Mouse (Mus musculus) intestine, embryonic 14.5 days (tissue): ENCODE results near the gene Rbm6. TPM values are rescaled to one million over a fixed set of nuclear protein-coding genes. Genes with fewer than 3 reads are reported as not detected.

Source experiments
- ATAC-seq: fragments of 200-750 bp; cut with Nextera tagmentation; replicated peaks from 2 replicates; pipeline ENCODE4 v1.8.0; 2017; ENCODE audit warnings: low read depth, moderate number of reproducible peaks, moderate TSS enrichment, moderate library complexity; ENCODE audit not compliant: low FRiP score, low TSS enrichment
- DNase-seq: peaks from one replicate; pipeline ENCODE4 v3.0.0-alpha.2; 2018; ENCODE audit warnings: low spot score
- H3K27ac ChIP-seq: fragments of 300-500 bp; sonication (generic); 2 replicates; pipeline ENCODE4 v1.5.1; 2014; ENCODE audit warnings: low read depth, mild to moderate bottlenecking, control low read depth
- H3K27me3 ChIP-seq: fragments of 300-500 bp; sonication (generic); replicated peaks from 2 replicates; pipeline ENCODE4 v1.6.1; 2014; ENCODE audit warnings: low read length, control low read depth; ENCODE audit not compliant: control insufficient read depth, insufficient read depth
- H3K36me3 ChIP-seq: fragments of 300-500 bp; sonication (generic); 2 replicates; pipeline ENCODE4 v1.6.1; 2014; ENCODE audit warnings: low read length, control low read depth; ENCODE audit not compliant: control insufficient read depth, insufficient read depth
- H3K4me1 ChIP-seq: fragments of 300-500 bp; sonication (generic); replicated peaks from 2 replicates; pipeline ENCODE4 v1.6.1; 2014; ENCODE audit warnings: low read length, control low read depth, mixed read lengths; ENCODE audit not compliant: control insufficient read depth, insufficient read depth
- H3K4me2 ChIP-seq: fragments of 300-500 bp; sonication (generic); 2 replicates; pipeline ENCODE4 v1.6.1; 2014; ENCODE audit warnings: low read length
- H3K4me3 ChIP-seq: fragments of 300-500 bp; sonication (generic); 2 replicates; pipeline ENCODE4 v1.5.1; 2014; ENCODE audit warnings: low read depth, low read length, control low read depth, mixed read lengths
- H3K9ac ChIP-seq: fragments of 300-500 bp; sonication (generic); 2 replicates; pipeline ENCODE4 v1.6.1; 2014; ENCODE audit warnings: mild to moderate bottlenecking, low read length
- H3K9me3 ChIP-seq: fragments of 300-500 bp; sonication (generic); 2 replicates; pipeline ENCODE4 v1.6.1; 2016; ENCODE audit warnings: low read length, control low read depth; ENCODE audit not compliant: control insufficient read depth
- WGBS: fragments of 180-500 bp; shearing (Covaris S2); extraction: QIAGEN DNeasy Blood & Tissue Kit; methylation state at CpG from one replicate; pipeline ENCODE4 v1.1.7; 2014; 5-methylcytosine and 5-hydroxymethylcytosine counted together
- polyA plus RNA-seq: library from polyadenylated mRNA; unstranded; fragments of >200 nt; fragmentation: Nextera tagmentation; extraction: Ambion mirVana; gene quantifications from 2 replicates; pipeline ENCODE4 v1.2.1, GENCODE M21; 2014

Gene Rbm6
- polyA plus RNA-seq, 1 experiment from 2014 or later, result 64.2 TPM

DNA sequence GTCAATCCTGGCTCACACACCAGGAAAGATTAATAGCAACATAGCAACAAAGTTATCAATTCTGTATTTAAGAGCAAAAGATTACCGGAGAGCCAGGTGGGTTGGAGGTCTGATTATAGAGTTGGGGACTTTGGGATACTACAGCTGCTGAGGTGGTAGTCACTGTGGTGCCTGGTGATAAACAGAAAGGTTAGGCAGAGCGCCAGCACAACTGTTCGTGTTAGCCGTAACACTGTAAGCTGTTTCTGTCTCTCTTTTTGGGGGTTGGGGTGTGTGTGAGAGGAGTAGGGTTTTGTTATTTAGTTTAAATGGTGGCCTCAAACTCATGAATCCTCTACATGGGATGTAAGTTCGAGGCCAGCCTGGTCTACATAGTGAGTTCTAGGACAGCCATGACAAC lies 122.7 kb downstream of the Rbm6 start:
- no peaks in the 10 kb centered on the region for H3K4me1 ChIP-seq
- H3K36me3 ChIP-seq, result peaks cover 97% of the 10 kb centered on the region
- WGBS, result 96% methylated on average over 5 of the region's 5 CpGs

DNA sequence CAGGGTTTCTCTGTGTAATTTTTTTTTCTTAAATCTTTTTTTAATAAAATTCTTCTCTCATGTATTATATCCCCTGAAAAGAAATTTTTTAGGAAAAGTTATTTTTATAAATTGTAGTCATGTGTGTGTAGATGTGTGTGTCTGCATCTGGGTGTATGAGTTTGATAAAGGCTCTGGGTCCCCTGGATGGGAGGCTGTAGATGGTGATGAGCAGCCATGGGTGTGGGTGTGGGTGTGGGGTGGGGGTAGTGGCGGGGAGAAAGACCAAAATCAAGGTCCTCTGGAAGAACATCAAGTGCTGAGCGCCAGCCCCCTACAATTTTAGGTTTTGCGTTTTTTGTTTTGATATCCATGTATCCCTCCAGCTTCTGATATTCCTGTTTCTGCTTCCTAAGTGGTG lies 125.0 kb downstream of the Rbm6 start:
- H3K4me1 ChIP-seq, result no peaks in the 10 kb centered on the region
- no peak overlapping the region for H3K9ac ChIP-seq
- WGBS, result 94% methylated on average over 3 of the region's 3 CpGs
- no peaks in the 10 kb centered on the region for H3K27me3 ChIP-seq
- H3K4me3 ChIP-seq, result no peak overlapping the region
- ATAC-seq (no peak), DNase-seq (no peak)
- H3K36me3 ChIP-seq, result peaks cover 98% of the 10 kb centered on the region
- no peak overlapping the region for H3K27ac ChIP-seq
- H3K9me3 ChIP-seq, result no peaks in the 10 kb centered on the region
- no peak overlapping the region for H3K4me2 ChIP-seq

More for the DNA sequence above, 122.7 kb downstream of the Rbm6 start:
- ATAC-seq, result no peak
- Histone ChIP-seq H3K27me3 (no peaks in the 10 kb centered on the region), H3K9me3 (no peaks in the 10 kb centered on the region), H3K9ac (no peak overlapping the region), H3K27ac (no peak overlapping the region), H3K4me2 (no peak overlapping the region), H3K4me3 (no peak overlapping the region)
- no peak for DNase-seq

GRCm38 (mm10) chr9:107747310-107747709 lies 125.7 kb downstream of the Rbm6 start:
- Histone ChIP-seq H3K9ac (no peak overlapping the region), H3K4me2 (no peak overlapping the region), H3K9me3 (no peaks in the 10 kb centered on the region), H3K27me3 (no peaks in the 10 kb centered on the region), H3K4me1 (no peaks in the 10 kb centered on the region), H3K36me3 (peaks cover 98% of the 10 kb centered on the region), H3K4me3 (no peak overlapping the region), H3K27ac (no peak overlapping the region)
- no peak for ATAC-seq
- DNase-seq, result no peak
- WGBS, result 87% methylated on average over 1 of the region's 1 CpGs

DNA sequence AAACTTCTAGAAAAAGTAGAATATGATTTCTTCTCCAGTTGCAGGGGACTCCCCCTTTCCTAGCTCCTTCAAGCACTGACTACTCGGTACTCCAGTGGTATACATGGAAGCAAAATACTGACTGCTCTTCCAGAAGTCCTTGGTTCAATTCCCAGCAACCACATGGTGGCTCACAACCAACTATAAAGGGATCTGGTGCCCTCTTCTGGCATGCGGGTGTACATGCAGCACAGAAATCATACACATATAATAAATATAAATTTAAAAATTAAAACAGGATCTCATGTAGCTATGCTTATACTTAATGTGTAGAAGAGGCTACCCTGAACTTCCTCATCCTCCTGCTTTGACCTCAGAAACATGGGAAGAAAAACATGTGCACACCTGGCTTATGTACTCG lies 126.4 kb downstream of the Rbm6 start:
- Histone ChIP-seq H3K4me3 (no peak overlapping the region), H3K9me3 (no peaks in the 10 kb centered on the region), H3K4me2 (no peak overlapping the region), H3K36me3 (peaks cover 98% of the 10 kb centered on the region), H3K27me3 (no peaks in the 10 kb centered on the region), H3K4me1 (no peaks in the 10 kb centered on the region), H3K9ac (no peak overlapping the region), H3K27ac (no peak overlapping the region)
- no peak for ATAC-seq
- WGBS, result 96% methylated on average over 3 of the region's 3 CpGs
- DNase-seq, result no peak

DNA sequence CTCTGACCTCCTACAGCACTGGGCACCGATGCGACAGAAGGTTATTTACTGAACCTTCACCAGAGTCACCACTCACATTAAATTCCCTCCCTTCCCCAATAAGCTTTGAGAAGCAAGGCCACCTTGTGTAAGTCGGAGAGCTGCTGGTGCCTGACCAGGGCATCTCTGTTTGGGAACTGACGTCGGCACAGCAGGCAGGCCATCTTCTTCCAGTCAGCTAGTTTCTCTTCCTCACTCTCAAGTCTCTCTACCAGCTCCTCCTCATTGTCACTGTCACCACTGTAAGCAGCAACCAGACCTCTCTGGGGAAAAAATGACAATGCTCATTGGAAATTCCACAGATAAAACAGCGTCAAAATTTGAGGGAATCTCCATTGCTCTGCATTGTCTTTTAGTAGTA lies 129.0 kb downstream of the Rbm6 start:
- no peak overlapping the region for H3K9ac ChIP-seq
- peaks cover 98% of the 10 kb centered on the region for H3K36me3 ChIP-seq
- H3K9me3 ChIP-seq, result no peaks in the 10 kb centered on the region
- H3K27me3 ChIP-seq, result no peaks in the 10 kb centered on the region
- DNase-seq, result no peak
- H3K4me3 ChIP-seq, result no peak overlapping the region
- H3K4me2 ChIP-seq, result no peak overlapping the region
- ATAC-seq, result no peak
- WGBS, result 96% methylated on average over 6 of the region's 6 CpGs
- H3K4me1 ChIP-seq, result no peaks in the 10 kb centered on the region
- no peak overlapping the region for H3K27ac ChIP-seq

DNA sequence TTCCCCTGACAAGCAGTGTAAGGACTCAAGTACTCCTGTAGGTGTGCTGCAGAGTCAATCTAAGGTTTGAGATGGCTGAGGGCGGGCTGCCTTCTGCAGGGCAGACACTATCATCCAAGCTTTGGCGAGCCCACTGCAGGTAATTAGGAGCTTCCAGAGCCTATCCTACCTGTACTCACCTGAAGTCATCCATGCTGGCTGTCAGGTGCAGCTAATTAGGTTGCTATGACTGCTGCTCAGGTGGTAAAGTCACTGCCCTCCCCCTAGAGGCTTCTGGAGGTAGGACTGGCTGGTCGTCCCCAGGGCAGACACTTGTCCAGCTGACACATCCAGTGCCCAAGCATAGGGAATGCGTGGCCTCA lies 134.2 kb downstream of the Rbm6 start:
- Histone ChIP-seq H3K36me3 (peaks cover 57% of the 10 kb centered on the region), H3K27ac (no peak overlapping the region), H3K27me3 (peaks cover 5% of the 10 kb centered on the region; the same call in 1 of the 2 replicates), H3K4me3 (no peak overlapping the region), H3K4me2 (no peak overlapping the region), H3K9ac (no peak overlapping the region), H3K4me1 (peaks cover 26% of the 10 kb centered on the region), H3K9me3 (no peaks in the 10 kb centered on the region)
- ATAC-seq, result peak; percentile 21; the same call in 1 of the 2 replicates
- peak; percentile 78 for DNase-seq
- 52% methylated on average over 4 of the region's 4 CpGs for WGBS

DNA sequence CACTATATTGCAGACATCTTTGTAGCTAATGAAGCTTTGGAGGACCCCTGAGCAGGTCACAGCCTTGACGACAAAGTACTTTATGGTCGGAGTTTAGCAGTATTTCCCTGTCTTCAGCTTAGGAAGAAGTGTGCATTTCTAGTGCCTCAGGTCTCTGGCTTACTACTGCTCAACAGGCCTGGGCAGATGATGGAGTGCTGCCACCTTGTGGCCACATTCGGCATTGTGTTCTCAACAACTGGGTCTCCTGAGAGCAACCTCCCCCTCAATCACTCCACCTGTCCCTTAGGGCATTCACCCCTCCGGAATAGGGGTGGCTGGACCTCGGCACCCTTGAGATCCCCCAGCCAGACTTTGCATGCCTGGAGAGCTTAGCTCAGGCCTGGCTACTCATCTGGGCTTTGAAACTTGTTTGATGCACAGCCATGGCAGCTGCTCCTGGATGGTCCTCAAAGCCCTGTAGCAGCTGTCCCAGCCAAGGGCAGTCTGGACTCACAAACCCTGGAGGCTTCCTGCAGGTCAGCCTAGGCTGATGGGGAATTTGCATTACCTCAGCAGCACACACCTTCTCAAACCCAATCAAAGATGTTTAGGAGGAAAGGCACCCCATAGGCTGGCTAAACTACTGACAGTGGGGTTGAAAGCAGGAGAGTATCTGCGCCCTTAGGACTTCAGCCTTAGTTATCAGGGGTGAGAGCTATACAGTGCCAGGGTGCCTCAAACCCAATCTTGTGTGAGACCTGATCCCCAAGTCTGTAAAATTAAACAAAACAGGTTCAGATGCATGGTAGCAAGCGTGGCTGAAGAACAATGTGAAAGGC lies 134.8 kb downstream of the Rbm6 start:
- peaks cover 51% of the 10 kb centered on the region for H3K36me3 ChIP-seq
- DNase-seq, result peak; percentile 99
- H3K4me3 ChIP-seq, result no peak overlapping the region
- no peak overlapping the region for H3K4me2 ChIP-seq
- H3K9ac ChIP-seq, result no peak overlapping the region
- no peaks in the 10 kb centered on the region for H3K9me3 ChIP-seq
- H3K4me1 ChIP-seq, result peaks cover 26% of the 10 kb centered on the region
- no peak overlapping the region; the same call in 1 of the 2 replicates for H3K27ac ChIP-seq
- ATAC-seq, result peak; percentile 69
- H3K27me3 ChIP-seq, result peaks cover 5% of the 10 kb centered on the region; the same call in 1 of the 2 replicates
- WGBS, result 19% methylated on average over 7 of the region's 7 CpGs

- Histone ChIP-seq H3K9me3 (no peaks in the 10 kb centered on the region), H3K36me3 (peaks cover 30% of the 10 kb centered on the region), H3K27ac (no peak overlapping the region), H3K4me2 (peak overlapping the region; percentile 34), H3K4me1 (peaks cover 26% of the 10 kb centered on the region), H3K27me3 (peaks cover 5% of the 10 kb centered on the region; the same call in 1 of the 2 replicates), H3K4me3 (no peak overlapping the region), H3K9ac (no peak overlapping the region)
- ATAC-seq (no peak), DNase-seq (no peak)
- WGBS, result 3% methylated on average over 7 of the region's 7 CpGs
Measured at GRCm38 (mm10) chr9:107736185-107736485, 136.9 kb downstream of the Rbm6 start.
